Comparison of ENCODE assay signal across 8 mouse cellular contexts in the genomic region with DNA sequence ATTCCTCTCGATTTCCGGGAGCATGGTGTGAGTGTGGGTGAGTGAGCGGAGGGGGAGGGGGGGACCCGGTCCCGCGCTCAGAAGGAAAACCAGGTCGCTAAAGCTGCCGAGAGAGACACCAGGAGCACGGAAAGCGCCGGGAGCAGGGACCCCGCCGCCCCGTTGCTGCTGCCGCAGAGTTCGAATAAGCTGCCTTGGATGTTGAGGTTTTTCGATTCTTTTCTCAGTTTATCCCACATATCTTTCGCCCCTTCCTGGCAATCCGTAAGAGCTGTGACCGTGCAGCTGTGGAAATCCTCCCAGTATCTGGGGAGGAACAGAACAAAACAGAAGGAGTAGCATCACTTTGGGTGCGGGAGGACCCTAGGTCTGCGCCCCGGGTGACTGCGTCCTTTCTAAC. TPM values are rescaled to one million over a fixed set of nuclear protein-coding genes. Genes with fewer than 3 reads are reported as not detected.
DNase-seq lines count a peak whose midpoint lies in the region; ATAC-seq lines count a peak whose summit lies in the region.

No protein-coding gene starts in this region.

- peak overlapping the region; percentile 62 for H3K4me2 ChIP-seq in forebrain, embryonic 16.5 days (ENCODE audit: low read length)
- peak overlapping the region; percentile 54 for H3K4me2 ChIP-seq in liver, embryonic 13.5 days

- H3K27ac ChIP-seq in forebrain, embryonic 16.5 days (ENCODE audit: low read length), result peak overlapping the region; percentile 98
- no peak overlapping the region for H3K27ac ChIP-seq in liver, embryonic 13.5 days

- peak overlapping the region; percentile 75 for H3K4me3 ChIP-seq in megakaryocyte, embryonic 14.5 days (replicated peaks)
- peak overlapping the region; percentile 44 for H3K4me3 ChIP-seq in forebrain, embryonic 16.5 days (replicated peaks; ENCODE audit: low read length)
- H3K4me3 ChIP-seq in liver, embryonic 13.5 days (replicated peaks), result peak overlapping the region; percentile 34

- H3K4me1 ChIP-seq in megakaryocyte, embryonic 14.5 days, result peaks cover 41% of the 10 kb centered on the region
- peaks cover 49% of the 10 kb centered on the region for H3K4me1 ChIP-seq in forebrain, embryonic 16.5 days (replicated peaks; ENCODE audit: control insufficient read depth, insufficient read depth, low read length)
- peaks cover 12% of the 10 kb centered on the region; the same call in 1 of the 2 replicates for H3K4me1 ChIP-seq in liver, embryonic 13.5 days (replicated peaks)

- peak; percentile 59 for DNase-seq in cerebellum, adult 11 months
- no peak for DNase-seq in cerebellum, postnatal 4 days (ENCODE audit: low spot score in 2 of 2)
- no peak for DNase-seq in liver, embryonic 13.5 days
- peak; percentile 28 for DNase-seq in thymus, postnatal 4 days
- DNase-seq in B cell, adult 2 months, result no peak

- under 1% methylated on average over 24 of the region's 24 CpGs for WGBS in forebrain, embryonic 16.5 days
- 1% methylated on average over 24 of the region's 24 CpGs for WGBS in liver, embryonic 13.5 days (ENCODE audit: insufficient replicate concordance)

- no peak for ATAC-seq in megakaryocyte, adult 5-6 weeks (ENCODE audit: poor library complexity, severe bottlenecking)
- no peak; the same call in 1 of the 2 replicates for ATAC-seq in forebrain, embryonic 16.5 days
- no peak for ATAC-seq in liver, embryonic 13.5 days (ENCODE audit: low read depth)

- H3K9ac ChIP-seq in forebrain, embryonic 16.5 days (replicated peaks; ENCODE audit: low read depth, low read length), result peak overlapping the region; percentile 70
- H3K9ac ChIP-seq in liver, embryonic 13.5 days, result no peak overlapping the region

- H3K27me3 ChIP-seq in megakaryocyte, embryonic 14.5 days (replicated peaks), result peaks cover 97% of the 10 kb centered on the region
- H3K27me3 ChIP-seq in forebrain, embryonic 16.5 days (replicated peaks; ENCODE audit: control insufficient read depth, insufficient read depth, low read length), result peaks cover 20% of the 10 kb centered on the region
- peaks cover 100% of the 10 kb centered on the region for H3K27me3 ChIP-seq in liver, embryonic 13.5 days

- peaks cover 7% of the 10 kb centered on the region; the same call in 1 of the 2 replicates for H3K9me3 ChIP-seq in megakaryocyte, embryonic 14.5 days
- H3K9me3 ChIP-seq in forebrain, embryonic 16.5 days (ENCODE audit: control insufficient read depth, low read length), result no peaks in the 10 kb centered on the region
- H3K9me3 ChIP-seq in liver, embryonic 13.5 days (replicated peaks), result no peaks in the 10 kb centered on the region

- H3K36me3 ChIP-seq in megakaryocyte, embryonic 14.5 days (replicated peaks; ENCODE audit: low read length), result no peaks in the 10 kb centered on the region
- no peaks in the 10 kb centered on the region for H3K36me3 ChIP-seq in forebrain, embryonic 16.5 days (ENCODE audit: control insufficient read depth, insufficient read depth)
- no peaks in the 10 kb centered on the region for H3K36me3 ChIP-seq in liver, embryonic 13.5 days

RNA-seq across cellular contexts. Expression of gene Nrn1, which starts 8.4 kb away (rescaled TPM):
- polyA plus RNA-seq in megakaryocyte, embryonic 14.5 days (2012; ENCODE audit: insufficient read depth, low replicate concordance), result 0.57 TPM in 1 of 2 replicates, not detected in the other
- total RNA-seq in megakaryocyte, adult 5-6 weeks (2015), result not detected in 2 replicates
- total RNA-seq in megakaryocyte, adult 5-6 weeks (2017), result not detected in 2 replicates
- 51.0 and 51.3 TPM in 2 replicates for polyA plus RNA-seq in forebrain, embryonic 16.5 days (2015; fragmentation: Nextera tagmentation; extraction: Ambion mirVana)
- 10.0 and 10.4 TPM in 2 replicates for polyA plus RNA-seq in liver, embryonic 13.5 days (2015; fragmentation: Nextera tagmentation; extraction: Ambion mirVana)

Comparison
In these comparisons a context has a peak if more than half of its experiments do, and no peak if none do; other contexts are left out.
1. DNase-seq: peak in cerebellum, adult 11 months (single experiment) and thymus, postnatal 4 days (single experiment); none in cerebellum, postnatal 4 days (0 of 2), liver, embryonic 13.5 days (single experiment) and B cell, adult 2 months (0 of 2).
2. Peak in every context shown above with its lines, with median percentiles within 50 percentile points of each other: H3K4me3 ChIP-seq.